Mouse (Mus musculus) gastrocnemius, adult 2 months (tissue): ENCODE measurements around the gene Arl14. TPM values are rescaled to one million over a fixed set of nuclear protein-coding genes. Genes with fewer than 3 reads are reported as not detected.

Experiments
- DNase-seq: peaks from one replicate; pipeline ENCODE4 v3.0.0; 2022
- H3K27ac ChIP-seq: fragments of 200-600 bp; 2 replicates; pipeline ENCODE4 v1.8.1; 2022; ENCODE audit warnings: mild to moderate bottlenecking
- H3K4me3 ChIP-seq: fragments of 200-600 bp; 2 replicates; pipeline ENCODE4 v1.8.1; 2022; ENCODE audit warnings: mild to moderate bottlenecking, moderate library complexity
- CTCF ChIP-seq: fragments of 200-600 bp; IDR thresholded peaks from 2 replicates; pipeline ENCODE4 v1.8.1; 2022; ENCODE audit warnings: antibody characterized with exemption, mild to moderate bottlenecking, moderate library complexity
- intact Hi-C: fragments of 180-260 bp; cut with DNase I; formaldehyde crosslinking; loops from one replicate; pipeline ENCODE4 v1.15.1; 2025
- total RNA-seq, 2 experiments: library from RNA; stranded (reverse); gene quantifications; 2 replicates each; pipeline ENCODE4 v1.2.3; 2021

Arl14 gene
- total RNA-seq, 2 experiments from 2014 or later: not detected

DNA sequence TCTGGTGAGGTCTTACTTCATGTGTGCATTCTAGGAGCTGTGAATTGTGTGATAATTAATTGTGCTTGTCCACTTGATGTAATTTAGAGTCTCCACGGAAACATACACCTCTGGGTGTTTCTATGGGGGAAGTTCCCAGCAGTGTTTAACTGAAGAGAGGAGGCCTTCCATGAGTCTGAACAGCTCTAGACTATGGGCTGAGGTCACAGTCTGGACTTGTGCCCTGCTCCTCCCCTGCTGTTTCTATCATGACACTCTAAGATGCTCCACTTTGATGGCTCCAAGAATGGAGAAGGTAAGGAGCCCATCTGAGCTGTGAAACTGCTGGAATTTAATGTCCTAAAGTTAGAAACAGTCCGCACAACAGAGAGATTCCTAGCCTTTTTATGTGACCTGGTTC lies 24.1 kb upstream of the Arl14 start:
- no peak for TF ChIP-seq CTCF
- Histone ChIP-seq H3K27ac (no peak overlapping the region), H3K4me3 (no peak overlapping the region)
- DNase-seq: peak; percentile 39
- intact Hi-C loops: no loop called here

DNA sequence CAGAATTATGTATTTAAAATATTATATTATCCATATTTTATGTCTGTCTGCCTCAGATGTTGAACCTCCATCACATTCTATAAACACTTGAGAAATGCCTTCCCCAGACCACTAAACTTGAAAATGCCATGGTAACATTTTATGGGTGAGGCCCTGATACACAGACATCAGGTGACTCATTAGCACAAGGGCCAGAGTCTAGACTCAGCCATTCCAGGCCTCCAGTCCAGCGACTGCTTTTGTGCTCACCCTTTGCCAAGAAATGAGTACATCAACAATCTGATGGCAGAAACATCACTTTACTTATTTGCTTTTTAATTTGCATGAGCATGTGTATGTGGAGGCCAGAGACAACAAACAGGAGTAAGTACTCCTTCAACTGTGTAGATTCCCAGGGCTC lies 22.0 kb upstream of the Arl14 start:
- TF ChIP-seq CTCF: no peak
- Histone ChIP-seq H3K4me3 (no peak overlapping the region), H3K27ac (peak overlapping the region; percentile 57)
- intact Hi-C loops: loop anchor here (5.0 kb wide), 1 partner anchor 73 kb away; the partner anchor contains the start of gene Kpna4
- DNase-seq: no peak

DNA sequence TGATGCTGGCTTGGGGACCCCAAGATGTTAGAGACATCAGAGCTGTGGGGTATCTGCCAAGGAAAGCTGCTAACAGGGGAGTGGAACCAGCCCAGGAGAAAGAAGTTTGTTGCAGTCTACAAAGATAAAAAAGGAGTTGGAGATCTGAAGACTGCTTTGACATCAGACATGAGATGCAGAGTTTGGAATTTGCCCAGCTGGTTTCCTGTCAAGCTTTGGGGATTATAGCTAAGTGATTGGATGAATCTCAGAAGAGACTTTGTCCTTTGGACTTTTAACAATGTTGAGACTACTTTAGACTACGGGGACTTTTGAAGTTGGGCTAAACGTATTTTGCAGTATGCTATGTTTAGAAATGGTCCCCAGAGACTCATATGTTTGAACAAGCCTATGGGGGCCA lies 21.0 kb upstream of the Arl14 start:
- TF ChIP-seq CTCF: no peak
- DNase-seq: no peak
- intact Hi-C loops: loop anchor here (5.0 kb wide), 1 partner anchor 74 kb away; the partner anchor contains the start of gene Kpna4
- H3K27ac ChIP-seq: peak overlapping the region; percentile 57; the same call in 1 of the 2 replicates
- H3K4me3 ChIP-seq: no peak overlapping the region

DNA sequence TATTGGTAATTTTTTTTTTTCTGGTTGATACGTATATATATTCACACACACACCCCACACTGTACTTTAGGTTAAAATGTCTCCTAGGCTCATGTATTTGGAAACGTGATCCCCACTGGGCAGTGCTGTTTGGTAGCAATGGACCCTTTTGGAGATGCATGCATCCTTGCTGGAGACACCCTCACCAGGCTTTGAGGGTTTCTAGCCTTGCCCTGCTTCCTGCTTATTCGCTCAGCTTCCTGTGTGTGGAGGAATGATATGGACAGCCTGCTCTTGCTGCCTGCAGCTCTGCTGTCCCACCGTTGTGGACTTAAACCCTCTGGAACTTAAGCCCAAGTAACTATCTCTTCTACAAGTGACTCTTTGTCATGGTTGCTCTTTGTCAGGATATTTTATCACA lies 19.3 kb upstream of the Arl14 start:
- H3K27ac ChIP-seq: no peak overlapping the region
- DNase-seq: no peak
- intact Hi-C loops: loop anchor here (5.0 kb wide), 1 partner anchor 76 kb away; the partner anchor contains the start of gene Kpna4
- TF ChIP-seq CTCF: no peak
- no peak overlapping the region for H3K4me3 ChIP-seq

DNA sequence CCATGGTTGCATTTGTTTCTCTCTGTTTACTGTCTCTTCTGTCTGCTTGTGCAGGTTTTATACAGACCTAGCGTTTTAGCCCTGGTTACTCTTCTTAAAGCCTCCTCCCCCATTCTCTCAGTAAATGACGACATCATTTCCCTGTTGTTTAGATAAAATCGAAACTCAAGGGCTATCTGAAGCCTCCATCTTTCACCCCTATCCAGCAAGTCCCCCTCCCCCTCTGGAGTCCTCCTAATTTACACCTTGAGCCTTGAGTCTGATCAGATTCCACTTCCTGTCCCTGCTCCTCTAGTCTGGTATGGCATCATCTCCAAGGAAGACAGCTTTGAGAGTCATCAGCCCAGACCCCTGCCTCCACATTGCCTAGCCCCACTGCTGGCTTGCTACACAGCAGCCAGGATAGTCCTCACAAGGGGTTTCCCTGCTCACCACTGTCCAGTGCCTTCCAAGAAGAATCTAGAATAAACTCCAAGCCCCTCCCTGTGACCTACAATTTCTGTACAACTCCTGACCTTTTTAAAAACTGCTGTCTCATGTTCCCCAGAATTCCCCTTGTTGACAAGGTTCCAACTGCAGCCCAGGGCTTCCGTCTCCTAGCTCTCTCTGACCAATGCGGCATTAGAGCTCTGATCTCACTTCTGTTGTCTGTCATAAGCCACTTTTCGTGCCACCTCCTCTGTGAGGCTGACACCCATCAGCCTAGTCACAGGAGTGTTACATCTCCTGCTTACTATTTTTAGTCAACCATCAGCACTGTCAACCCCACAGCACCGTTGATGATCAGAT lies 16.8 kb upstream of the Arl14 start:
- DNase-seq: peak; percentile 62
- Histone ChIP-seq H3K27ac (peak overlapping the region; percentile 81), H3K4me3 (peak overlapping the region; percentile 45)
- TF ChIP-seq CTCF: no peak
- intact Hi-C loops: no loop called here

DNA sequence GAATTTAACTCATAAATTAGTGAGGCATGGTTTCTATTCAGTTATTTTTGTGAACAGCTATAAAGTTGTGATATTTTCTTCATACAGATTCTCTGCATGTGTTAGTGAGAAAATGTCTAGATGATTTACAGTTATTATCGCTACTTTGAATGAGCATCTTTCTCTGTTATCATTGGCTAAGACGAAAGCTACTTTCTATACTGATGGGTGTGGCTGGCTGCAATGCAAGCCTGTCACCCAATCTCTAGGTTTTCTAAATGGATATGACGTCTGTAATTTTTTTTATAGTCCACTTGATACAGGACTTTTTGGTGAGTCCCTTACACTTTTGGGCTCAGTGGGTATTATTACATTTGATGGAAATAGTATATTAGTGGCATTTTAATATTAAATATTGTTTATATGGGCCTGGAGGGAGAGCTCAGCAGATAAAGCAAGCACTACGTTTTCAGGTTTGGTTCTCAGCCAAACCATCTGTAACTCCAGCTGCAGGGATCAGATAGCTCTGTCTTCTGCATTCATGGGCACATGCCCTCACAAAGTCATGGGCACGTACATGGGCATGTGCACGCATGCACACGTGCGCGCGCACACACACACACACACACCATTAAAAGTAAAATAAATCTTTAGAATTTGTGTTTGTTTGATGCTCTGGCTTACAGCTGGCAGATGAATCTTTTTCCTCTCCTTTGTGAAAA lies 15.9 kb upstream of the Arl14 start:
- no peak for DNase-seq
- intact Hi-C loops: no loop called here
- no peak for TF ChIP-seq CTCF
- Histone ChIP-seq H3K4me3 (peak overlapping the region; percentile 45), H3K27ac (peak overlapping the region; percentile 81)

DNA sequence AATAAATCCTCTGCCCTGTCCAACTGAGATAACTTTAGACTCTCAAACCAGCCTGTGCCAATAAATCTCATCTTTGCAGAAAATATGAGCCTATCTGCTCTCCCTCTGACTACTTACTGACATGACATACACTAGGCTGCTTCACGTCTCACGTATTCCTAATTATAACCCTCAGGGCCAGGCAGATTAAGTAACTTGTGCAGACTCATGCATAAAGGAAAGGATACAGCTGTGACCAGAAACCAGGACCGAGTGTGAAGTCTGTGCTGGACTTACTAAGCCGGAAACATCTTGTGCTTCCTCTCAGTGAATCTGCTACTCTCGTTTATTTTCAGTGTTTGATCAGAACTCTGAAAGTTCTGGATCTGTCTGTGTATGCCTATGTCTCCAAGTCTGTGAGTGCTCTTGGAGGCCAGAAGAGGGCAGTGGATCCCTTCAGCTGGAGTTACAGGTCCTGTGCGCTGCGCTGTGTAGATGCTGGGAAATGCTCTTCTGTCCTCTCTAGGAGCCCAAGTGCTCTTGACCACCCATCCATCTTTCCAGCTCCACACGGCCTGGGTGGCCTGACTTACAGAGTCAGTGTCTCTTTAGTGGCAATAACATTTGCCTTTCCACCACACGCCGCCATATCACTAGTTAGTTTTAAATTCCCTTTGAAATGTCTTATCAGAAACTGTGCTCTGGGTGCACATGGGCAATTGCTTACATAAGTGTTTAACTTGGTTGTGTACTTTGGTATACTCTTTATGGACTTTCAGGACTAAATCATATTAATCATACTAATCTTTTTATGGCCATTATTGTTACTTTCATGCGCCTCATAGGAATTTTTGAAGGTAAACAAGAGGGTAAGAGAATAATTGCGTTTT lies 13.5 kb upstream of the Arl14 start:
- DNase-seq: peak; percentile 43
- intact Hi-C loops: no loop called here
- Histone ChIP-seq H3K27ac (peak overlapping the region; percentile 72), H3K4me3 (no peak overlapping the region)
- TF ChIP-seq CTCF: peak; percentile 68

DNA sequence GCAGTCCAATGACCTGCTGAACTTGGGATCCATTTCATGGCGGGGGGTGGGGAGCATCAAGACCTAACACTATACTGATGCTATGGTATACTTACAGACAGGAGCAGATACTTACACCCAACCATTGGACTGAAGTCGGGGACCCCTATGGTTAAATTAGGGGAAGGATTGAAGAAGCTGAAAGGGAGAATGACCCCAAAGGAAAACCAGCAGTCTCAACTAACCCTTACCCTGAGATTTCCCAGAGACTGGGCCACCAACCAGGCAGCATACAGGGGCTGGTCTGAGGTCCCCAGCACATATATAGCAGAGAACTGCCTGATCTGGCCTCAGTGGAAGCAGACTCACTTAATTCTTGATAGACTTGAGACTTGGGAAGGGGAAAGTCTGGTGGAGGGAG lies 10.0 kb upstream of the Arl14 start:
- Histone ChIP-seq H3K27ac (no peak overlapping the region), H3K4me3 (no peak overlapping the region)
- TF ChIP-seq CTCF: no peak
- intact Hi-C loops: no loop called here
- no peak for DNase-seq

DNA sequence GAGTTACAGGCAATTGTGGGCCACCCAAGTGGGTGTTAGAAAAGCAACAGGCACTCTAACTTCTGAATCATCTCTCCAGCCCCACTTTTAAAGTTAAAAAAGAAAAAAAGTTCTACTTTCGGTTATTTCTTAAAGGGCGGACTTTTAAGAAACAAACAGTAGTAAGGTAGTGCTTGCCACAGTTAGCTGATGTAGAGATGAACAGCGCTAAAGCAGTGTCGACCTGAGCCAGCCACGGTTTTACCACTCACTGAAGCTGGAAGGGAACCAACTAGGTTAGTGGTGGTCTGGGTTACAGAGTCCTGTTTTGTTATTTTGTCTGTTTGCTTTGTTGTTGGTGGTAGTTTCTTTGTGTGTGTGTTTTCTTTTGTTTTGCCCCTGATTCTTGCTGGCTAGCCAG lies 8.8 kb upstream of the Arl14 start:
- no peak overlapping the region for H3K4me3 ChIP-seq
- intact Hi-C loops: no loop called here
- no peak for TF ChIP-seq CTCF
- no peak overlapping the region for H3K27ac ChIP-seq
- DNase-seq: no peak

DNA sequence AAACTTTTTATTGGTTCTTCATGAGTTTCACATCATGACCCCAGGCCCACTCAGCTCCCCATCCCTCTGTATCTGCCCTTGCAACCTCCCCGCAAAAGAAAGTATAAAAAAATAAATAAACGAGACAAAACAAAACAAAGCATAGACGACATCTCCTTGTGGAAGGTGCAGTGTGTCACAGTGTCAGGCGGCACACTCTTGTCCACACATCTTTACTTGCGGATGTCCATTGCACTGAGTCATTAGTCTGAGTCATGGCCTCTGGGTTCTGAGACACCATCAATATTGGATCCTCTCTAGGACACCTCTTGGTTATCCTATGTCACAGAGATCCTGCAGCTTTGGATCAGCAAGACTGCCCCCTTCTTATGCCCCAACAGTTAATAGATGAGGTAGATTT lies 7.7 kb upstream of the Arl14 start:
- TF ChIP-seq CTCF: no peak
- Histone ChIP-seq H3K4me3 (no peak overlapping the region), H3K27ac (no peak overlapping the region)
- intact Hi-C loops: no loop called here
- no peak for DNase-seq

DNA sequence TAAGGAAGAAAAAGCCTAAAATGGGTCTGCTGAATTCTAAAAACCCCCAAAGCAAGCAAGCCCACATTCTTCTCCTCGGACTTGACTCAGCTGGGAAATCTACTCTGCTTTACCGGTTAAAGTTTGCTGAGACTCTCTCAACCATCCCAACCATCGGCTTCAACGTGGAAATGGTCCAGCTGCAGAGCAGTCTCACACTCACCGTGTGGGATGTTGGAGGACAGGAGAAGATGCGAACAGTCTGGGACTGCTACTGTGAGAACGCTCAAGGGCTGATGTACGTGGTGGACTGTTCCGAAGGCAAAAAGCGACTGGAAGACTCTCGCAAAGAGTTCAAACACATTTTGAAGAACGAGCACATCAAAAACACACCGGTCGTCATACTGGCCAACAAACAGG lies 282 bp downstream of the Arl14 start:
- DNase-seq: no peak
- Histone ChIP-seq H3K4me3 (no peak overlapping the region), H3K27ac (no peak overlapping the region)
- TF ChIP-seq CTCF: no peak
- intact Hi-C loops: no loop called here

DNA sequence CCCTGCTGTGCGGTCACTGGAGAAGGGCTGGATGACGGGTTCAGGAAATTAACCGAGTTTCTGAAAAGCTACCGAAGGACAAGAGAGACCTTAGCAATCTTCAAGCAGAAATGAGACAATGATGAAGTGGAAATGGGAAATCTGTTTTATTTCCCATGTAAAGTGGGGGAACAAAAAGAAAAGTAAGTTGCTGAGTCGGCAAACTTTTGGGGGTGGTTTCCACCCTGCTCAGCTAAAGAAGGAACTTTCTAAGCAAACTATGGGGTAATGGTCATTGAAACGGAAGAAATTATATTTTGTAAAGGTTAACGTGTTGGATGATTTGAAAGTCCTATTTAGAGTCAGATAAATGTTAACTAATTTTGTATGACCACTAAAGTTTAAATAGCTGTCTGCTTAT lies 768 bp downstream of the Arl14 start:
- intact Hi-C loops: no loop called here
- DNase-seq: no peak
- H3K27ac ChIP-seq: no peak overlapping the region
- H3K4me3 ChIP-seq: no peak overlapping the region
- no peak for TF ChIP-seq CTCF

DNA sequence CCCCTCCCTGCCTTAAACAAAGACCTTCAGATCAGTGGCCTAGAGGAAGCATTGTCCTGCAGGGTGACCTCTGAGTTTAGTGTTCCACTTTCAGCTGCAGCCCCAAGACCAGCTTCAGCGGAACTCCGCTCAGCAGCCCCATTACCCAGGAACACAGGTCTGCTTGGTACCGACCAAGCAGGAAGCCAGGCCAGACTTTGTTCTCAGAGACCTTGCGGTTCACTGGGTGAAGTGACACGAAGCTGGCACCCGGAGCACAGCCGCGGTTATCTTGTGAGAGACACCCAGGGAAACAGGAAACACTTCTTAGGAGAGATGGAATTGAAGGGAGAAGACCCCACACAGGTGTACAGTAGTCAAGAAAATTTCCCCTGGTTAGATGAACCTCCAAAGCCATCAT lies 1.4 kb downstream of the Arl14 start:
- no peak overlapping the region for H3K4me3 ChIP-seq
- no peak for DNase-seq
- no peak overlapping the region for H3K27ac ChIP-seq
- no peak for TF ChIP-seq CTCF
- intact Hi-C loops: no loop called here
